ENCODE assay signal across 20 mouse cellular contexts in the genomic region with DNA sequence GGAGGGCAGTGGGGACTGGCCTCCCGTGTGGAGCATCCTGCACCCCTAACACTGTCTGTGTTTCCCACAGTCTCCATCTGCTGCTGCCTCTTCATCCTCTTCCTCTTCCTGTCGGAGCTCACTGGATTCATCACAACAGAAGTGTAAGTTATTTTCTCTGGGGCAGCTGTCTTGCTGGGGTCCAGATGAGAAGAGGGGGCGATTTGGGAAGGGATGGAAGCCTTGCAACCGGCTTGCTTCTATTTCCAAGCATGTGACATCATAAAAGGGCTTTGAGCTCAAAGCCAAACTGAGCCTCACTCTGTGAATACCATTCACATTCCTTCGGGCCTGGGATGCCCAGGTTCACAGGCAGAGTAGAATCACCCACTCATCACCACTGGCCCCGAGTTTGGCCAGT. TPM values are rescaled to one million over a fixed set of nuclear protein-coding genes. Genes with fewer than 3 reads are reported as not detected.
DNase-seq lines count a peak whose midpoint lies in the region; ATAC-seq and TF ChIP-seq lines count a peak whose summit lies in the region.
"Had no signal": no experiment of that assay in that cellular context is flagged by ENCODE, and none has a peak within 500 bp of the region (broad histone marks: within the 10 kb centered on the region; RNA-seq: fewer than 3 reads in every experiment).

No protein-coding gene starts in this region.

- 73% methylated on average over 6 of the region's 6 CpGs for WGBS in embryonic facial prominence, embryonic 13.5 days
- 86% methylated on average over 6 of the region's 6 CpGs for WGBS in embryonic facial prominence, embryonic 10.5 days
- 60% methylated on average over 6 of the region's 6 CpGs for WGBS in heart, embryonic 13.5 days
- WGBS in embryonic facial prominence, embryonic 15.5 days = 61% methylated on average over 6 of the region's 6 CpGs

- no peak for DNase-seq in embryonic facial prominence, embryonic 10.5 days (ENCODE audit: low spot score)
- no peak for DNase-seq in heart, postnatal 25 days (ENCODE audit: low spot score)
- DNase-seq in left cerebral cortex, adult 2 months (ENCODE audit: extremely low spot score in 1 of 2, low spot score in 2 of 2) = no peak
- DNase-seq in left cerebral cortex, postnatal 10 days (ENCODE audit: extremely low spot score in 1 of 2, low spot score in 2 of 2) = no peak
- no peak for DNase-seq in retina, embryonic 14.5 days (ENCODE audit: low spot score)
- DNase-seq: adrenal gland, postnatal 14 days; cerebellum, adult 2 months; cerebellum, postnatal 36 days; liver; lung, postnatal 14 days; thymus, postnatal 36 days had no signal

- peaks cover 66% of the 10 kb centered on the region for H3K36me3 ChIP-seq in embryonic facial prominence, embryonic 13.5 days
- peaks cover 92% of the 10 kb centered on the region for H3K36me3 ChIP-seq in embryonic facial prominence, embryonic 10.5 days (replicated peaks)
- peaks cover 64% of the 10 kb centered on the region for H3K36me3 ChIP-seq in heart, embryonic 13.5 days
- H3K36me3 ChIP-seq in embryonic facial prominence, embryonic 15.5 days = peaks cover 32% of the 10 kb centered on the region

- peaks cover 14% of the 10 kb centered on the region for H3K4me1 ChIP-seq in embryonic facial prominence, embryonic 13.5 days
- no peaks in the 10 kb centered on the region for H3K4me1 ChIP-seq in embryonic facial prominence, embryonic 10.5 days
- peaks cover 65% of the 10 kb centered on the region for H3K4me1 ChIP-seq in heart, embryonic 13.5 days
- H3K4me1 ChIP-seq in embryonic facial prominence, embryonic 15.5 days = peaks cover 34% of the 10 kb centered on the region
- H3K4me1 ChIP-seq: midbrain, embryonic 13.5 days; neural tube, embryonic 12.5 days had no signal

- no peak overlapping the region for H3K4me2 ChIP-seq in embryonic facial prominence, embryonic 13.5 days
- H3K4me2 ChIP-seq in heart, embryonic 13.5 days = no peak overlapping the region
- no peak overlapping the region for H3K4me2 ChIP-seq in embryonic facial prominence, embryonic 15.5 days (replicated peaks)
- H3K4me2 ChIP-seq: midbrain, embryonic 13.5 days; neural tube, embryonic 12.5 days had no signal

- no peaks in the 10 kb centered on the region for H3K27me3 ChIP-seq in embryonic facial prominence, embryonic 13.5 days
- H3K27me3 ChIP-seq in embryonic facial prominence, embryonic 10.5 days (replicated peaks; ENCODE audit: low read depth, poor library complexity, severe bottlenecking) = no peaks in the 10 kb centered on the region
- H3K27me3 ChIP-seq in heart, embryonic 13.5 days (replicated peaks) = no peaks in the 10 kb centered on the region
- no peaks in the 10 kb centered on the region for H3K27me3 ChIP-seq in embryonic facial prominence, embryonic 15.5 days
- H3K27me3 ChIP-seq: midbrain, embryonic 13.5 days; neural tube, embryonic 12.5 days had no signal

- H3K4me3 ChIP-seq in embryonic facial prominence, embryonic 13.5 days = no peak overlapping the region
- H3K4me3 ChIP-seq in embryonic facial prominence, embryonic 10.5 days = no peak overlapping the region
- no peak overlapping the region for H3K4me3 ChIP-seq in heart, embryonic 13.5 days
- H3K4me3 ChIP-seq in left cerebral cortex, adult 2 months = no peak overlapping the region
- H3K4me3 ChIP-seq in embryonic facial prominence, embryonic 15.5 days (replicated peaks) = no peak overlapping the region
- H3K4me3 ChIP-seq: midbrain, embryonic 13.5 days; neural tube, embryonic 12.5 days had no signal

- no peaks in the 10 kb centered on the region for H3K9me3 ChIP-seq in embryonic facial prominence, embryonic 13.5 days
- no peaks in the 10 kb centered on the region for H3K9me3 ChIP-seq in embryonic facial prominence, embryonic 10.5 days
- H3K9me3 ChIP-seq in heart, embryonic 13.5 days = no peaks in the 10 kb centered on the region
- H3K9me3 ChIP-seq in embryonic facial prominence, embryonic 15.5 days (replicated peaks) = no peaks in the 10 kb centered on the region
- H3K9me3 ChIP-seq: midbrain, embryonic 13.5 days; neural tube, embryonic 12.5 days had no signal

- intact Hi-C loops in heart, postnatal 25 days (cut with DNase I) = no loop called here
- intact Hi-C loops in left cerebral cortex, adult 2 months (cut with DNase I) = no loop called here
- intact Hi-C loops in left cerebral cortex, postnatal 10 days (cut with DNase I) = no loop called here

- no peak overlapping the region for H3K9ac ChIP-seq in embryonic facial prominence, embryonic 13.5 days
- peak overlapping the region; percentile 44 for H3K9ac ChIP-seq in heart, embryonic 13.5 days
- no peak overlapping the region for H3K9ac ChIP-seq in embryonic facial prominence, embryonic 15.5 days
- H3K9ac ChIP-seq: midbrain, embryonic 13.5 days; neural tube, embryonic 12.5 days had no signal

- H3K27ac ChIP-seq in embryonic facial prominence, embryonic 13.5 days = peak overlapping the region; percentile 66
- no peak overlapping the region for H3K27ac ChIP-seq in embryonic facial prominence, embryonic 10.5 days (replicated peaks)
- peak overlapping the region; percentile 74 for H3K27ac ChIP-seq in heart, embryonic 13.5 days (replicated peaks)
- H3K27ac ChIP-seq in left cerebral cortex, adult 2 months = peak overlapping the region; percentile 79
- H3K27ac ChIP-seq in embryonic facial prominence, embryonic 15.5 days (replicated peaks) = peak overlapping the region; percentile 63; the same call in 1 of the 2 replicates
- H3K27ac ChIP-seq: hindbrain, postnatal 0 days; midbrain, embryonic 13.5 days; neural tube, embryonic 12.5 days had no signal

- no peak for TF ChIP-seq CTCF in left cerebral cortex, adult 2 months (IDR thresholded peaks at IDR 0.05)

- ATAC-seq in embryonic facial prominence, embryonic 13.5 days (ENCODE audit: insufficient number of reproducible peaks, insufficient read depth, low FRiP score, low TSS enrichment, low read depth) = no peak
- ATAC-seq in heart, embryonic 13.5 days (ENCODE audit: extremely low read depth, insufficient number of reproducible peaks, low FRiP score, low TSS enrichment) = no peak
- no peak for ATAC-seq in embryonic facial prominence, embryonic 15.5 days (ENCODE audit: insufficient number of reproducible peaks, low FRiP score, low TSS enrichment, low read depth)
- ATAC-seq: CD4-positive, CD25-positive, alpha-beta regulatory T cell, adult 4 months; forebrain, embryonic 16.5 days; hindbrain, postnatal 0 days; intestine, postnatal 0 days; midbrain, embryonic 13.5 days had no signal

RNA-seq across cellular contexts. Expression of gene Atp6v0e, which starts 48.7 kb away (rescaled TPM):
- 180 and 202 TPM in 2 replicates for polyA plus RNA-seq in embryonic facial prominence, embryonic 13.5 days (2015; fragmentation: Nextera tagmentation; extraction: Ambion mirVana)
- 118 and 120 TPM in 2 replicates for polyA plus RNA-seq in embryonic facial prominence, embryonic 10.5 days (2016; fragmentation: Nextera tagmentation; extraction: Ambion mirVana)
- polyA plus RNA-seq in heart, embryonic 13.5 days (2015; fragmentation: Nextera tagmentation; extraction: Ambion mirVana) = 187 and 228 TPM in 2 replicates
- total RNA-seq in heart, postnatal 25 days (2021) = 10 to 100 TPM; 64.5 to 66.4 TPM
- total RNA-seq in left cerebral cortex, adult 2 months (2021) = 10 to 100 TPM; 39.2 to 44.6 TPM
- total RNA-seq in left cerebral cortex, postnatal 10 days (2021) = 10 to 100 TPM; 31.3 to 34.7 TPM
- 255 and 256 TPM in 2 replicates for polyA plus RNA-seq in embryonic facial prominence, embryonic 15.5 days (2015; fragmentation: Nextera tagmentation; extraction: Ambion mirVana)

RNA-seq across cellular contexts. Expression of gene Dusp1, which starts 52.4 kb away (rescaled TPM):
- polyA plus RNA-seq in embryonic facial prominence, embryonic 13.5 days (2015; fragmentation: Nextera tagmentation; extraction: Ambion mirVana) = 13.2 and 15.4 TPM in 2 replicates
- polyA plus RNA-seq in embryonic facial prominence, embryonic 10.5 days (2016; fragmentation: Nextera tagmentation; extraction: Ambion mirVana) = 22.5 and 23.3 TPM in 2 replicates
- 32.8 and 33.1 TPM in 2 replicates for polyA plus RNA-seq in heart, embryonic 13.5 days (2015; fragmentation: Nextera tagmentation; extraction: Ambion mirVana)
- 10 to 100 TPM; 44.8 to 66.4 TPM for total RNA-seq in heart, postnatal 25 days (2021)
- total RNA-seq in left cerebral cortex, adult 2 months (2021) = 10 to 100 TPM; 58.0 to 65.6 TPM
- total RNA-seq in left cerebral cortex, postnatal 10 days (2021) = 10 to 100 TPM; 23.2 TPM
- 28.4 and 33.3 TPM in 2 replicates for polyA plus RNA-seq in embryonic facial prominence, embryonic 15.5 days (2015; fragmentation: Nextera tagmentation; extraction: Ambion mirVana)

RNA-seq across cellular contexts. Expression of gene Ergic1, which starts 53.0 kb away (rescaled TPM):
- polyA plus RNA-seq in embryonic facial prominence, embryonic 13.5 days (2015; fragmentation: Nextera tagmentation; extraction: Ambion mirVana) = 120 and 121 TPM in 2 replicates
- 107 and 109 TPM in 2 replicates for polyA plus RNA-seq in embryonic facial prominence, embryonic 10.5 days (2016; fragmentation: Nextera tagmentation; extraction: Ambion mirVana)
- 103 and 121 TPM in 2 replicates for polyA plus RNA-seq in heart, embryonic 13.5 days (2015; fragmentation: Nextera tagmentation; extraction: Ambion mirVana)
- 10 to 100 TPM; 54.2 to 58.4 TPM for total RNA-seq in heart, postnatal 25 days (2021)
- total RNA-seq in left cerebral cortex, adult 2 months (2021) = 100 to 1,000 TPM; 144 to 149 TPM
- 100 to 1,000 TPM; 170 to 171 TPM for total RNA-seq in left cerebral cortex, postnatal 10 days (2021)
- 114 and 118 TPM in 2 replicates for polyA plus RNA-seq in embryonic facial prominence, embryonic 15.5 days (2015; fragmentation: Nextera tagmentation; extraction: Ambion mirVana)
